Mouse (Mus musculus) retina, postnatal 1 day (tissue): ENCODE measurements around the gene Tm4sf1.

Experiments used
- DNase-seq: peaks from one replicate; pipeline ENCODE4 v3.0.0-alpha.2; 2012

Gene Tm4sf1

DNA sequence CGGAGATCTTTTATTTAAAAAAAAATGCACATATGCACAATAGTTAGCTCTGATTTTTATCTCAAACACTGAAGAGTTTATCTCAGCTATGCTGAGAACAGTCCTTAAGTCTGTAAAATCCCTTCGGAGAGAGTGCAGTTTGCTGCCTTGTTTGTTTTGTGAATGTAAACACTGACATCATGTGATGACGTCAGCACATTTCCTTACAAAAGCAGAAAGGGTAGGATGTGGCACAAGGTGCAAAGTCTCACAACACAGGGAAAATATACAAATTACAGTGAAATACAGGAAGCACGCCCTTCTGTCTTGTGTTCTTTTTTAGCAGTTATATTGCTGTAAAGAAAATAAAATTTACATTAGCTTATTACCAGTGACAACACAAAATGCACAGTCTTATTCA is 14.3 kb downstream of the Tm4sf1 start:
- no peak for DNase-seq

GRCm38 (mm10) chr3:57278225-57278624 is 23.6 kb downstream of the Tm4sf1 start:
- no peak for DNase-seq

DNA sequence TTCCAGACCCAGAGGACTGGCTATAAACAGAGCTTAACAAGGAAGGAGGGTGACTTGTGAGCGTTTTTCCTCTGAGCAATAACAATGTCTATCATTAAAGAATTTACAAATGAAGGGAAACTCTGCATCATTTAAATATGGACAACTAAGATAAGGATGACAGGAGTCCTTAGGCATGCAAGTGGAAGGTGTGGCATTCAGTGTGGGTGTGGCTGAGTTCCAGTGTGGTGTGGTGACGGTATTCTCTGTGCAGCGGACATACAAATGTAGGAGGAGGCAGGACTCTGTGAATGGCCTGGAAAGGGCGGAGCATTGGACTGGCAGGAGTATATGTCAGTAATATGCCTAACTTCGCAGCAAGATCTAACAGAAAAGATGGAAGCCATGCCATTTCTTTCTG is 24.3 kb downstream of the Tm4sf1 start:
- no peak for DNase-seq

- DNase-seq: no peak
These were observed 25.0 kb downstream of the Tm4sf1 start for GRCm38 (mm10) chr3:57276821-57277220.

DNA sequence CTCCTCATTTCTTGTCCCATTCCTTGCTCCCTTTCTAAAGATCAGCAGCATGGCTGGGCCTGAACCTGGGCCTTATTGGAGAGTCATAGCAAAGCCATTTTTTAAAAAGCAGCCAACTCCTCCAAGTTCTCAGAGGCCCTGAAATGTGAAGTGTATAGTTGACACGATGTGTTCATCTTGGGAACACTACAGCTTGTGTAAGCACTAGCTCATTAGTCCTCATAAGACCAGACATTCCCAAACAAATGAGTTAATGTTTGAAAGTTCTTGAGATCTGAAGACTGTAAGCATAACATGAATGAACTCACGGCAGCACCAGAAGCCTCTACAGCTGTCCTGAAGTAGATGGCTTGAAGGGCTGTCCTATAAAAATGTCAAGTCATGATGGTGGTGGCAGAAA is 32.8 kb downstream of the Tm4sf1 start:
- no peak for DNase-seq

GRCm38 (mm10) chr3:57267559-57268173 is 34.1 kb downstream of the Tm4sf1 start:
- peak; percentile 55 for DNase-seq

GRCm38 (mm10) chr3:57253041-57253440 is 48.7 kb downstream of the Tm4sf1 start:
- DNase-seq: no peak

DNA sequence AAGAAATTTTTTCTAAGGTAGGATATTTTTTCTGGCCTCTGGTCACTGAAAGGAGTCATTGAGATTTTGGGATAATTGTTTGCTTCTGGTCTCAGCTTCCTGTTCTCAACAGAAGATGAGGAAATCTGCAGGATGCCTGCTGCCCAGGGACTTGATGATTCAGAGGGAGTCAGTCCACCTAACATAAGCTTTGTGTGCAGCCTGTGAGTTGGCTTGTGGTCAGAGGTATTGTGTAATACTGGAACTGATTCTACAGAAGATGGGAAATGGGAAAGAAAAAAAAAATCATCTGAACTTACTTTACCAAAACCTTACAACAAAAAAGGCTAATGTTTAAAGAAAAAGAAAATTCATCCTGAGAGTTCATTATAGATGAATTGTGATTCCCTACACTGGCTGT is 49.2 kb downstream of the Tm4sf1 start:
- no peak for DNase-seq

DNA sequence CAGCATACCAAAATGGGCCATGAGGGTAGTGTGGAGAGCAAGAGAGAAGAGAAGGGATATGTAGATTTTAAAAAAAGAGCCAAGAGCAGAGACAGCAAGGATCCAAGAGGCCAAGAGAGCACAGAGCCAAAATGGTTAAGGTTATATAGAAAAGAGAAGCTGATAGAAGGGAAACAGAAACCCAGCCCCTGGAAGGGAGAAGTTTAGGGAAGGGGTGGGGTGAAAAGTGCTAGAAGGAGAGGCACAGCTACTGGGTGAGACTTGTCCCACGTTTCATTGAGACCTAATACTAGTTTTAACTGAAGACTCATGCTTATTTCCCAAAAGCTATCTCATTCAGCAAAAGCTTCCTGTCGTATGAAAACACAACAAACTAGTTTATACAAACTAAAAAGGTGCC is 56.5 kb downstream of the Tm4sf1 start:
- no peak for DNase-seq
